Comparison of ENCODE assay signal across 8 mouse cellular contexts in genomic region chr15:86140323-86140722, GRCm38 (mm10). TPM values are rescaled to one million over a fixed set of nuclear protein-coding genes. Genes with fewer than 3 reads are reported as not detected.
DNase-seq lines count a peak whose midpoint lies in the region; TF ChIP-seq lines count a peak whose summit lies in the region.

No protein-coding gene starts in this region.

- DNase-seq in gastrocnemius, adult 2 months, result peak; percentile 60
- no peak for DNase-seq in gastrocnemius, adult 8-10 months (ENCODE audit: low spot score in 2 of 2)
- DNase-seq in fibroblast of lung, adult 2 months (ENCODE audit: low read depth), result peak; percentile 19
- peak; percentile 62 for DNase-seq in kidney, adult 2 months
- DNase-seq in lung, postnatal 10 days, result peak; percentile 76
- DNase-seq in retina, adult 2 months (ENCODE audit: low read depth, low spot score), result peak; percentile 18

- H3K27me3 ChIP-seq in C2C12 (ENCODE audit: control insufficient read depth, insufficient read depth, insufficient read length), result no peaks in the 10 kb centered on the region
- no peaks in the 10 kb centered on the region for H3K27me3 ChIP-seq in kidney, adult 2 months (replicated peaks; ENCODE audit: control insufficient read depth, insufficient read depth, low read length)

- TF ChIP-seq CTCF in gastrocnemius, adult 2 months (IDR thresholded peaks at IDR 0.05), result peak; percentile 88
- peak; percentile 55 for TF ChIP-seq CTCF in C2C12 (IDR thresholded peaks at IDR 0.05; ENCODE audit: control insufficient read depth, insufficient read depth, insufficient read length)
- peak; percentile 95 for TF ChIP-seq CTCF in bone marrow macrophage, adult 2 months (IDR thresholded peaks at IDR 0.05; ENCODE audit: low read depth, low read length)
- TF ChIP-seq CTCF in kidney, adult 2 months (conservative IDR thresholded peaks at IDR 0.05; ENCODE audit: insufficient read depth, insufficient read length, low read depth, low read length), result peak; percentile 82

- H3K79me2 ChIP-seq in C2C12 (ENCODE audit: control insufficient read depth, insufficient read depth), result no peaks in the 10 kb centered on the region

- no peak overlapping the region for H3K4me3 ChIP-seq in gastrocnemius, adult 2 months
- no peak overlapping the region for H3K4me3 ChIP-seq in C2C12 (ENCODE audit: insufficient read depth, poor library complexity, severe bottlenecking)
- H3K4me3 ChIP-seq in bone marrow macrophage, adult 2 months (ENCODE audit: insufficient read depth, low read length), result no peak overlapping the region
- no peak overlapping the region for H3K4me3 ChIP-seq in kidney, adult 2 months (ENCODE audit: insufficient read depth, low read depth, low read length)

- no peak overlapping the region for H3K27ac ChIP-seq in gastrocnemius, adult 2 months
- H3K27ac ChIP-seq in bone marrow macrophage, adult 2 months (ENCODE audit: insufficient read depth, low read depth, low read length), result no peak overlapping the region
- H3K27ac ChIP-seq in kidney, adult 2 months (ENCODE audit: insufficient read depth, low read depth, low read length), result no peak overlapping the region

- peaks cover 26% of the 10 kb centered on the region for H3K36me3 ChIP-seq in C2C12 (ENCODE audit: control insufficient read depth, insufficient read depth)
- H3K36me3 ChIP-seq in kidney, adult 2 months (ENCODE audit: control insufficient read depth, insufficient read depth, low read length), result no peaks in the 10 kb centered on the region

- no peaks in the 10 kb centered on the region for H3K4me1 ChIP-seq in bone marrow macrophage, adult 2 months (ENCODE audit: control insufficient read depth, insufficient read depth, low read length)
- H3K4me1 ChIP-seq in kidney, adult 2 months (ENCODE audit: control insufficient read depth, insufficient read depth, low read length), result no peaks in the 10 kb centered on the region

- 40% methylated on average over 10 of the region's 10 CpGs for WGBS in kidney, adult 2 months

- H3K79me3 ChIP-seq in C2C12 (ENCODE audit: low read depth), result no peaks in the 10 kb centered on the region

- intact Hi-C loops in gastrocnemius, adult 2 months (cut with DNase I), result no loop called here

- TF ChIP-seq POLR2A in bone marrow macrophage, adult 2 months (IDR thresholded peaks at IDR 0.05; ENCODE audit: borderline replicate concordance, low read depth, low read length), result no peak
- no peak for TF ChIP-seq POLR2A in kidney, adult 2 months (IDR thresholded peaks at IDR 0.05; ENCODE audit: low read depth, low read length)

- no peak overlapping the region for H3ac ChIP-seq in C2C12 (ENCODE audit: control insufficient read depth, insufficient read length, low read depth)

TF ChIP-seq in C2C12, 6 proteins besides CTCF, POLR2A, EP300 and RAD21:
- TF ChIP-seq MYOD1 (IDR thresholded peaks at IDR 0.05; ENCODE audit: control insufficient read depth, insufficient read length, low read depth) (no peak), USF1 (IDR thresholded peaks at IDR 0.05; ENCODE audit: low read depth) (no peak), MAX (IDR thresholded peaks at IDR 0.05) (no peak), CEBPB (IDR thresholded peaks at IDR 0.05; ENCODE audit: low read depth) (no peak), MYOG (IDR thresholded peaks at IDR 0.05; ENCODE audit: control insufficient read depth, extremely low read depth, insufficient read length) (no peak), FOSL1 (IDR thresholded peaks at IDR 0.05; ENCODE audit: insufficient read depth, low read length, poor library complexity, severe bottlenecking) (no peak)

RNA-seq across cellular contexts. Expression of gene Cerk, which starts 45.6 kb away (rescaled TPM):
- 1 to 10 TPM; 4.2 to 8.1 TPM for total RNA-seq in gastrocnemius, adult 2 months (2021)
- total RNA-seq in gastrocnemius, adult 8-10 months (2022), result 1 to 10 TPM; 3.2 to 4.4 (median 3.8) TPM
- polyA plus RNA-seq in C2C12 (2012; fragmentation: generic; extraction: Trizol), result 18.1 TPM
- polyA plus RNA-seq in bone marrow macrophage, adult 2 months (2012; ENCODE audit: insufficient read depth, insufficient read length, missing spikeins), result 103 and 111 TPM in 2 replicates
- 19.7 and 20.8 TPM in 2 replicates for polyA plus RNA-seq in kidney, adult 2 months (2012; rRNA removed)

Comparison
In these comparisons a context has a peak if more than half of its experiments do, and no peak if none do; other contexts are left out.
1. DNase-seq: peak in gastrocnemius, adult 2 months (single experiment), fibroblast of lung, adult 2 months (single experiment), kidney, adult 2 months (single experiment), lung, postnatal 10 days (single experiment) and retina, adult 2 months (single experiment); none in gastrocnemius, adult 8-10 months (0 of 2).
2. Peak in every context shown above with its lines, with median percentiles within 50 percentile points of each other: CTCF ChIP-seq.